Mouse (Mus musculus): Measurements from ENCODE around the gene Btbd9.
A peak's percentile ranks its signal among the peaks of the same experiment; 100 is the strongest.

The Btbd9 gene

GRCm38 (mm10) chr17:30243540-30243939, 332.7 kb downstream of the Btbd9 start:
- no peak for DNase-seq (ENCODE audit: low spot score in 2 of 2)

GRCm38 (mm10) chr17:30242647-30243046, 333.6 kb downstream of the Btbd9 start:
- no peak for DNase-seq (ENCODE audit: low spot score in 2 of 2)

- DNase-seq (ENCODE audit: low spot score in 2 of 2): no peak
Measured at GRCm38 (mm10) chr17:30241720-30242322, 334.5 kb downstream of the Btbd9 start.

- DNase-seq (ENCODE audit: low spot score in 2 of 2): no peak
Measured at GRCm38 (mm10) chr17:30241061-30241460, 335.2 kb downstream of the Btbd9 start.

- DNase-seq (ENCODE audit: low spot score in 2 of 2): no peak
Measured at GRCm38 (mm10) chr17:30240659-30241058, 335.6 kb downstream of the Btbd9 start.

GRCm38 (mm10) chr17:30239458-30239857, 336.8 kb downstream of the Btbd9 start:
- no peak for DNase-seq (ENCODE audit: low spot score in 2 of 2)

- no peak for DNase-seq (ENCODE audit: low spot score in 2 of 2)
Measured at GRCm38 (mm10) chr17:30237600-30237999, 338.7 kb downstream of the Btbd9 start.

GRCm38 (mm10) chr17:30236611-30237010, 339.7 kb downstream of the Btbd9 start:
- no peak for DNase-seq (ENCODE audit: low spot score in 2 of 2)

GRCm38 (mm10) chr17:30235380-30235779, 340.9 kb downstream of the Btbd9 start:
- no peak for DNase-seq (ENCODE audit: low spot score in 2 of 2)

- DNase-seq (ENCODE audit: low spot score in 2 of 2): no peak
Measured at GRCm38 (mm10) chr17:30232698-30233097, 343.6 kb downstream of the Btbd9 start.

- DNase-seq (ENCODE audit: low spot score in 2 of 2): no peak
Measured at GRCm38 (mm10) chr17:30231483-30231882, 344.8 kb downstream of the Btbd9 start.

GRCm38 (mm10) chr17:30230428-30230827, 345.9 kb downstream of the Btbd9 start:
- DNase-seq (ENCODE audit: low spot score in 2 of 2): peak; percentile 29 to 48

GRCm38 (mm10) chr17:30228439-30229215, 347.7 kb downstream of the Btbd9 start:
- no peak for DNase-seq (ENCODE audit: low spot score in 2 of 2)

- DNase-seq (ENCODE audit: low spot score in 2 of 2): no peak
Measured at GRCm38 (mm10) chr17:30225030-30225740, 351.1 kb downstream of the Btbd9 start.

- no peak for DNase-seq (ENCODE audit: low spot score in 2 of 2)
Measured at GRCm38 (mm10) chr17:30222837-30223236, 353.5 kb downstream of the Btbd9 start.

- no peak for DNase-seq (ENCODE audit: low spot score in 2 of 2)
Measured at GRCm38 (mm10) chr17:30222361-30222760, 353.9 kb downstream of the Btbd9 start.

GRCm38 (mm10) chr17:30221677-30222076, 354.6 kb downstream of the Btbd9 start:
- no peak for DNase-seq (ENCODE audit: low spot score in 2 of 2)

GRCm38 (mm10) chr17:30215741-30216140, 360.5 kb downstream of the Btbd9 start:
- peak; percentile 44 to 57 for DNase-seq (ENCODE audit: low spot score in 2 of 2)

GRCm38 (mm10) chr17:30214393-30214792, 361.9 kb downstream of the Btbd9 start:
- no peak for DNase-seq (ENCODE audit: low spot score in 2 of 2)

- DNase-seq (ENCODE audit: low spot score in 2 of 2): no peak
Measured at GRCm38 (mm10) chr17:30213371-30213770, 362.9 kb downstream of the Btbd9 start.

GRCm38 (mm10) chr17:30212647-30213046, 363.6 kb downstream of the Btbd9 start:
- DNase-seq (ENCODE audit: low spot score in 2 of 2): no peak

GRCm38 (mm10) chr17:30210936-30211335, 365.4 kb downstream of the Btbd9 start:
- no peak for DNase-seq (ENCODE audit: low spot score in 2 of 2)

GRCm38 (mm10) chr17:30210262-30210661, 366.0 kb downstream of the Btbd9 start:
- DNase-seq (ENCODE audit: low spot score in 2 of 2): no peak

All from heart, adult 9 months (tissue).